Mouse (Mus musculus): ENCODE results near the gene Klb. TPM values are rescaled to one million over a fixed set of nuclear protein-coding genes. Genes with fewer than 3 reads are reported as not detected.

The Klb gene
- not detected for polyA plus RNA-seq (2017; shearing (Covaris generic))

DNA sequence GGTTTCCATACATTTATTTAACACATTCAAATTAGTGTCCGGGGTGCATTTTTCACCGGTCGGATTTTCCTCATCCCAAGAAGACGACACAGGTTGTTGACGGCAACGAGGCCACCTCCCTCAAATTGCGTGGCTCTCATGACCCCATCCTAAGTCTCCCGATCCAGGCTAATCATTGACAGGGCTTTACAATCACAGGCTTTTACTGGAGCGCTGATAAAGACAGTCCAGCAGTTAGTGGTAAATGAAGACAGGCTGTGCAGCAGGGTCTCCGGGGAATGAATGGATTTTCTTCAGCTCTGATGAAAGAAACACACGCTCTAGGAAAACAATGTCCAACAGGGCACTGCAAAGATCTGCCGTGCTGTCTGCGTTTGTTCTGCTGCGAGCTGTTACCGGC lies at the start of gene Klb:
Gene Klb (plus strand): TSS at position 147 of the 400 bp plus-strand sequence.

DNA sequence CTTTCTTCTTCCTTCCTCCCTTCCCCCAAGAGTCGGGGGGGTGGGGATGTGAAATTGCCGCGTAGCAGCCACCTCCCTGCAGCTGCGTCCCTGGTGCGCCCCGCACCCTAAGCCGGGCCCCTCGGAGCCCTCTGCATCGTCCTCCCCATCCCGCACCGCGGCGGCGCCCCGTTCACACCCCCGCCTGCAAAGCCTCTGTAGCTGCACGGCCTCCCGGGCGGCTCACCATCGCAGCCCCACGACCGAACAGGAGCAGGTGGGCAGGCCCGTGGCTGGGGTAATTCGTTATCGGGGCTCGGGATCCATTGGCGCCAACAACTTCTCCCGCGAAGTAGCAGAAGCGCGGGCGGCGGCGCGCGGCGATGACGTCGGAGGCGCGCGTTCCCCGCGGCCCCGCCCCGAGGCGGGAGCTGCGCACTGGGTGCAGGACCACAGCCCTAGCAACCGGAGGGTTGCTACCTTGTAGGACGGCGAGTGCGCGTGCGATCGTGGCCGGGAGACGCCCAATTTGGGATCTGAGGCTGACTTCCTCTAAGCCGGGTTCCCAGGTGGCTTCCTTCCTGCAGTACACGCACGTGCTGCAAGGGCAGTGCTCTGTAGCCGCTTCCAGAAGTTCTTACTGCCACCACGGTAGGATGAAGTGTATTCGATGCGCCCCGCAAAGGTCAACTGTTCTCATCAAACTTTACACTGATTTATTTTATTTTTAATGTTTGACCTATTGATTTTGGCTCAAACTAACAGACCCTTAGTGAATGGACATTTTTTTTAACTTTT lies 12.6 kb upstream of the Klb start, which contains the start of gene Rfc1:
Gene Rfc1 (minus strand): TSS at position 373 of the 777 bp plus-strand sequence.

DNA sequence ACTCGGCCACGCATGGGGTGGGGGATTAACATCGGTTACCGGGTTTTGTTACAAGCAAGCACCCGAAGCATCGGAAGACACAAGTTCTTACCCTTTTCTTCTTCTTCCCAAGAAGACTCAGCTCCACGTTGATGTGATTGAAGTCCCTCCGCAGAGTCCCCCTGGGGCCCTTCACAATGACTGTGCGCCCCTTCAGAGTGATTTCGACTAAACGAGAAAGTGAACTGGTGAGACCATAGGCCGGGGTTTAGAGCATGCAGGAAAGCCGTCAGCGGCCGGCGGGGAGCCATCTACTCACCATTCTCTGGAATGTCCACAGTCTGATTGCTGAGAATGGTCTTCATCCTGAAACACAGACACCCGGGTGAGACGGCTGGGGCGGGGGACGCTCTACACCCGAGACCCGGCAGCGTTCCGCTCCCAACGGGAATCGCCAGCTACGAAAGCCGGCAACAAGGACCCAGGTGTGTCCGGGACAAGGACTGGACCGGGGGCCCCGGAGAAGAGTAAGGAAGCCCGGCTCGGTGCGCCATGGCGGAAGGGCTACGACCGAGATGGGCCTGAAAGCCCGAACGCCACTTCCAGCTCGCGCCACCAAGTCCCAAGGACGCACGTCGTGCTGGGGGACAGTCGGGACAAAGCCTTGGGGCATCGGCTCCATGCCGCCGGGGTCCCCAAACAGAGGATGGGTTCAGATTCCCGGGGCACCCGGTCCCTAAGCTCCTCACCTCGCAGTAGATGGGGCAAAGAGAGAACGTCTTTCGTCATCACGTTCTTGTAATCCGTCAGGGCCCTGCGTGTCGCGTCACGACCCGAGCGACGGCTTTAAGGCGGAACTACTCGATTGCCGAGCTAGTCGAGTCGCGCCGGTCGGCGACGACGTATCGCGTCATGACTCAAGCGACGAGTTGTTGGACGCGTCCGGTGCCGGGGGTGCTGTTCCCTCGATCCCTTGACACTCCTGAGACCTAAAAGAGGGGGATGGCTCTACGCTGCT lies 42.8 kb downstream of the Klb start, which contains the start of the genes Rpl9 and Lias:
Gene Rpl9 (minus strand): TSS at position 797 of the 997 bp plus-strand sequence.
Gene Lias (plus strand): TSS at position 850 of the 997 bp plus-strand sequence.

Other genes with a start within 250 kb of the Klb start
- 3.5 TPM for gene Klhl5, start 240.8 kb upstream of the Klb start, polyA plus RNA-seq (2017; shearing (Covaris generic))
- gene Wdr19, start 148.6 kb upstream of the Klb start, polyA plus RNA-seq (2017; shearing (Covaris generic)) = 9.3 TPM
- 62.2 TPM for gene Rfc1, start 12.6 kb upstream of the Klb start, polyA plus RNA-seq (2017; shearing (Covaris generic))
- gene Rpl9, start 43.1 kb downstream of the Klb start, polyA plus RNA-seq (2017; shearing (Covaris generic)) = 894 TPM
- gene Lias, start 43.2 kb downstream of the Klb start, polyA plus RNA-seq (2017; shearing (Covaris generic)) = 48.9 TPM
- gene Ugdh, start 87.6 kb downstream of the Klb start, polyA plus RNA-seq (2017; shearing (Covaris generic)) = 54.8 TPM
- 1.1 TPM for gene Gm43552, start 144.5 kb downstream of the Klb start, polyA plus RNA-seq (2017; shearing (Covaris generic))
- gene Smim14, start 188.9 kb downstream of the Klb start, polyA plus RNA-seq (2017; shearing (Covaris generic)) = 188 TPM
- gene Ube2k, start 188.9 kb downstream of the Klb start, polyA plus RNA-seq (2017; shearing (Covaris generic)) = 115 TPM

Measured in inflammation-experienced regulatory T-cells, adult 16 weeks (primary cell).